Mouse (Mus musculus) liver, adult 2 months (tissue): ENCODE data around the gene Galnt10.

Experiments used
- CTCF ChIP-seq: fragments of 200-500 bp; IDR thresholded peaks from 2 replicates; pipeline ENCODE4 v1.5.1; 2011; ENCODE audit warnings: low read depth, low read length, control low read depth
- POLR2A ChIP-seq: fragments of 200-500 bp; IDR thresholded peaks from 2 replicates; pipeline ENCODE4 v1.6.1; 2011; ENCODE audit warnings: low read length, control low read depth; ENCODE audit not compliant: insufficient read depth; ENCODE audit errors: extremely low read depth

DNA sequence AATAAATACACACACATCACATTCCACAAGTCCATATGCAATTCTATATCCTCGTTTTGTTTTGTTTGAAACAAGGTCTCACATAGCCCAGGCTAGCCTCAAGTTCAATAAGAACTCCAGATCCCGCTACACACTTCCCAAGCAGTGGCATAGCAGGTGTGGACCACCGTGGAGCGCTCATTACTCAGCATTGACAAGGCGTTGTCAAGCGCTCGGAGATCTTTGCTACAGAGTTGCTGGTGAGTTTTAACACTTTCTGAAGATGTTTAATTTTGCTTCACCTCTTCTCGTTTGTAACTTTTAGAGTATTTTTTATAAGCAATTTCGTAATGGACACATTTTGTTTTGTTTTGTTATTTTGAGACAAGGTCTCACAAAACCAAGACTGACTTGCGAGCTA is 154.2 kb downstream of the Galnt10 start:
- TF ChIP-seq CTCF (no peak), POLR2A (no peak)
